Mouse (Mus musculus) R1 (cell line): ENCODE measurements around the gene Zdhhc23.

ENCODE experiments used
- DNase-seq: peaks from one replicate; pipeline ENCODE4 v3.0.0-alpha.2; 2018; ENCODE audit warnings: low read depth, low spot score

The Zdhhc23 gene

DNA sequence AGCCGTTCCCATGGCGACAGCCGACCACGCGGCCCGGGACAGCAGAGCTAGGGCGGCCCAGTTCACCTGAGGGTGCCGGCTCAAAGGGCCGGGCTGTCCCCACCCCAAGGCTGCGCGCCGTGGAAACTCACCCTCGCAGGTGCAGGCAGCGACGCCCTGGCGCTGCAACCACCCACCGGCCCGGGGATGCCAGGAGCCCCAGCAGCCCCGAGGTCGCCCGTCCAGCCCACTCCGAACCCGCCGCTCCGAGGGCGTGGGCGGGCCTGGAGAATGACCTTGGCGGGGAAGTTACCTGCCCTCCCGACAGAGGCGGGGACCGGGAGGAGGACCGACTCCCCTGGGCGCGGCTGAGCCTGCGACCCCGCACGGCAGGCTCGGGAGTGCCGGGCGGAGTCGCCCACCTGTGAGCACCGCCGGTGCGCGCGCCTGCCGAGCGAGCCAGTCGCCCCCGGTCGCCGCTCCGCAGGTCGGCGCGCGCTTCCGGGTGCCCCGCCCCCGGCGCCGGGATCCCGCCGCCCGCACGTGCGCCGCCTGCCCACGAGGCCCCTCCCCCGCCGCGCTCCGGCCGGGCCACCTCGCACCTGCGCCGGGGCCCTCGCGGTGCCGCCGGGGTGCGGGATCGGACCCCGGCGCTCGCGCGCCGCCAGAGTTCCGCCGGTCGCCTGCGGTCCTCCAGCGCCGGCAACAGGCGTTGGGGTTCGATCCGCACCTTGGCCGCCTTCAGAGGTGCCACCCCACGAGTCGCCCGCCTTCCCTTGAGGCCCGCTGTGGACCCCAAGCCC lies at the start of gene Zdhhc23:
TSS of gene Zdhhc23 (minus strand) at position 464 of the 782 bp plus-strand sequence.
- DNase-seq = no peak

DNA sequence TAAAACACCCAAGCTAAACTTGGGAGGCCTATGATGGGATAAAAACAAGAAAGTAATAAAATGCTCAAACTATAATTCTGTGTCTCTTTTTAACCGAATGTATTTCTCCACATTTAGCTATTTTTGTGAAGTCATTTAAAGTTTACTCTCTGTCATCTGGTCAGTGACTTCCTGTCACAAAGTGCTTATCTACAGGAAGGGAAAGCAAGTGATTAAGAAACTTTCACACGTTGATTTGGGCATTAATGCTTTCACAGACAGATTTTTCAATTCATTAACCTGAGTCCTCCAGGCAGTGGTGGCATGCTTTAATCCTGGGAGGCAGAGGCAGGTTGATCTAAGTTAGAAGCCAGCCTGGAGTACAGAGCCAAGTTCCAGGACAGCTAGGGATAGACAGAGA lies 49.7 kb upstream of the Zdhhc23 start:
- DNase-seq = no peak

DNA sequence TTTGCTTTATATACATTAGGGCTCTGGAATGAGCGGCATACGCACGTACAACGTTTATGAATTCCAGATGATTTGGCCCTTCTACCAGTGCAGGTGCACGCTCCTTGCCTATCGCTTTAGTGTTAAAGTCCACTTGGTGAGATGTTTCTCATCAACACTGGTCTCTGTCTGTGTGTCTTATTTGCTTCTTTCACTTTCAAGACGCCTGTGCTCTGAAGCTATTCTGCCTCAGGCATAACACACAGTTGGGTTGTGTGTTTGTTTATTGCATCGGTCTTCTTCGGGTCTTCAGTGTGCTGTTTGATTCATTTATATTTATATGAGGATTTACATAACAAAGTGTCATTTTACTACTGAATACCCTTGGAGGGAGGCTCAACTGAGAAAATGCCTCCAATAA lies 47.2 kb upstream of the Zdhhc23 start:
- DNase-seq = no peak

DNA sequence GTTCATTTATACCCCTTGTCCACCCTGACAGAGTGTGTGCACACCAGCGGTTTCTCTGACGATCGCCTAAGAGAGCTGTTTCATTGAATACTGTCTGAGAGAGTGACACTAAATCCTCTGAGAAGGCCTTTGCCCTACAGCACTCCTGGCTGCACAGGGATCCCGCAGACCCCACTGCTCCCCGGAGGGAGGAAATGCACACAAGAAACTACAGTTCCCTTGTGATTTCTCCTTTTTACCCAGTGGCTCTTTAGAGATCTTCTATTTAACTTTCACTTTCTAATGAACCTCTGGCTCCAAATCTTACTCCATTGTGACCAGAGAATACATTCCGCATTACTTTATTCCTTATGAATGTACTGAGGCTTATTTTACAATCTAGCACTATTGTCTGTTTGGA lies 46.6 kb upstream of the Zdhhc23 start:
- no peak for DNase-seq

DNA sequence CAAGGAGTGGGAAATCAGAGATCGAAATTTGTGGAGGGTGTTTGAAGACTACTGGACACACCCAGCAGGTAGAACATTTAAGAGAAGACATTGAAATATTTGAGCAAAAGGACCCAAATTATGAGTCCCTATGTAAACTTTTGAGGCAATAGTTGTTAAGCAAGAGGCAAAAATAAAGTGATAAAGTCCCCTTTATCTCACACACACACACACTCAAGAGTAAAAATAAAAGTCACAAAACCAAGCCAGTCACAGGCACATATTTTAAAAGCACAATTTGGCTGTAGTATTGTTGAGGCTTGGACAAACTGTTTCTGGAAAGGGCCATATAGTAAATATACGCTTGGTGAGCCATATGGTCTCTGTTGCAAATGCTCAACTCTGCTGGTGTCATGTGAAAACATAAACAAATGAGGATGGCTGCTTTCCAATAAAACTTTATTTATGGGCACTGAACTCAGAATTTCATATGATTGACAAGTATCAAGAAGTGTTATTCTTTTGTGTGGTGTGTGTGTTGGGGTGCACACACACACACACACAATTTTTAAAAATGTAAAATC lies 39.5 kb upstream of the Zdhhc23 start:
- DNase-seq = no peak

DNA sequence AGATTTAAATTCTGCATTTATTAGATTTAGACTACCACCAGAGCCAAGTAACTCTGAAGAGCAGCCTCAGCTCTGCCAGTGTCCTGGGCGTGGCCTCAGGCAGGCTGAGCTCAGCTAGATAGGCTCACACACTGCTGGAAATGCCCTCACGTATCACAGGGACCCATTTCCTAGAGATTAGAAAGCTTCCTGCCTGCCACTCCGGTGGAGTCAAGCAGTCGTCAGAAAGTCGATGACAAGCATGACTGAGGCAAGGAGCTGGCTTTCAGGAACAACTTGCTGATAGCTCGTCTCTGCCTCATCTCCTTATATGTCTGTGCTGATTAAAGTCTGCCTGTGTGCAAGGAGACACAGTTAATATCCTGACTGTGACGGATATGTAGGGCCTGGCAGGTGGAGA lies 38.8 kb upstream of the Zdhhc23 start:
- DNase-seq = no peak

DNA sequence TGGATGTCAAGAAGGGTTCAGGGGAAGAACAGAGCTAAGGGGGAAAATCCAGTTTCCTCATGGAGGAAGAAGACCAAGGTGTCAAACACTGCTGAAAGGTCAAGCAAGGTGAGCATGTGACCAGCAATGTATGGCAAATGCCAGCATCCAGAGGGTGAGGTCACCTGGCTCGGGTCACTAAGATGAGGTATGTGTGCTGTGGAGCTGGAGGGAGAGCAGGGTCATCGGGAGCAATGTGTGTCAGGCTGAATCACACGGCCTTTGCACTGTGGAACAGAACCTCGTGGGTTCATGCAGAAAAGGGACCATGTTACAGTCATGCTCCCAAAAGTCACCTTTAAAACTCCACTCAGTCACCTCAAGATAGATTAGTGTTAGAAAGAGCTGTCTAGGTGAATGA lies 38.1 kb upstream of the Zdhhc23 start:
- no peak for DNase-seq

DNA sequence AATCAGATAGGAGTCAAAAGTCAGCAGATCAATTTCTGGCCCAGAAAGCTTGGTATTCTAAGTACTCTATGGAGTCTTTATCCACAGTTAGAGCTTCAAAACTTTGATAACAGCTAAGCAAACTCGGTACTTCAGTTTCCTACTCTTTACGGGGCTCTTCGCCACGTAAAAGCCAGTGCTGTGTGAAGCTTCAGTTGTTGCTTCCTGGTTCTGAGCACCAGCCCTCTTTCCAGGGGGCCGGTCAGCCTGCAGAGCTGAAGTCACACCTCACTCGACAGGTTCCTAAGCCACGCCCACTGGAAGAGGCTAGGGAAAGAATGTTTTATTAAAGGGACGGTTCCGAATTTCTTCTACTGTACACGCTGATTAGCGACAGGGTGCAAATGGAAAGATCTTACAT lies 36.6 kb upstream of the Zdhhc23 start:
- peak; percentile 73 for DNase-seq

DNA sequence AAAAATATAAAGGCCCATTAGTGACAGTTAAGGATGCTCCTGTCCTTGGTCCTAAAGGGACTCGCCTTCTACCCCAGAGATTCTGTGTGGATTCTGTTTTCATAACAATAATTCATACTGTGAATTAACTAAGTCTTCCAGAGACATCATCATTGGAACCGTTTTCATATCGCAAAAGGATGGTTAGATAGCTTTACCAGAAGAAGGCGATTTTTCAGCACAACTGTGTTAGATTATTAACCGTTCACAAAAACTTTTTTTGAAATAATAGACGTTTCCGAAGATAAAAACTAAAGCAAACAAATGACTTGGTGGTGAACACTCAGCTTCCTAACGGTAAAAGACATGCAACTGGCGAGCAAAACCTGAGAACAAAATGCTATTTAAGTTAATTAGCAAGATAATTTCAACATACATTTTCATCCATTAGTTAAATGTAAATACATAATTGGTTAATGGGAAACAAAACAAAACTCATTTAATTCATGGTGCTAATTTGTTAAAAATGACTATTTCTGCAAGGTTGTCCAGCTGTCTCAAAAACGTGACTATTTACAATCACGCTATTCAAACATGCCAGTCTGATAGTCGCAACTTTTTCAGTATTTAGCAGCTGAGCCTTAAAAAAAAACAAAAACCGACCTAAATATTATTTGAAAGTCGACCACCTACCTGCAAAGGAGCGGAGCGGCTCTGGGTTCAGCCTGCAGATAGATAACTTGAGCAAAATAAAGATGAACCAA lies 36.0 kb upstream of the Zdhhc23 start:
- no peak for DNase-seq

DNA sequence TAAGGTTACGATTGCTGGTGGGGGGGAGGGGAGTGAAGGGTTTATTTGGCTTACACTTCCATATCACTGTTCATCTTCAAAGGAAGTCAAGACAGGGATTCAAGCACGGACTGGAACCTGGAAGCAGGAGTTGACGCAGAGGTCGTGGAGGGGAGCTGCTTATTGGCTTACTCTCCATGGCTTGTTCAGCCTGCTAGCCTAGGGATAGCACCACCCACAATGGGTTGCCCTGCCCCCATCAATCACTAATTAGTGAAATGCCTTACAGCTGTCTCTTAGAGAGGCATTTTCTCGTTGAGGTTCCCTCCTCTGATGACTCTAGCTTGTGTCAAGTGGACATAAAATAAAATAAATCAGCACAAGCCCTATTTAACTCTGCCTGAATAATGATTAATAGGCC lies 31.4 kb upstream of the Zdhhc23 start:
- DNase-seq = no peak

DNA sequence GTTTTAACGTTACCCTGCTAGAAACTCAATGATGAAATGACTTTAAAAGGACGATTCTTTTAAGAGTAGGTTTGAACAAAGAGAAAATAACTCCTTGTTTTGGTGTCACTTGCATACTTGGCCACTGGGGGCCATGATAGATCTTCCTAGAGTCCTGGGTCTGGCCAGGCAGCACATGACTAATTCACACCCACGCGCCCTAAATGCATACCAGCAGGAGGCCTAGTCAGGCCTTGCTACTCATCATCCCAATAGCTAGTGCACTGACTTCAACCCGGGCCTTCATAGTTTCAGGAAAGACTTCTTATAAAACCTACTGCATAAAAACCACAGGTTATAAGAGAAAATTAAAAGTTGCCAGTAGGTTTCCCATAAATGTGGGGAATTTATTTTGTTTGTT lies 22.5 kb upstream of the Zdhhc23 start:
- peak; percentile 63 for DNase-seq

DNA sequence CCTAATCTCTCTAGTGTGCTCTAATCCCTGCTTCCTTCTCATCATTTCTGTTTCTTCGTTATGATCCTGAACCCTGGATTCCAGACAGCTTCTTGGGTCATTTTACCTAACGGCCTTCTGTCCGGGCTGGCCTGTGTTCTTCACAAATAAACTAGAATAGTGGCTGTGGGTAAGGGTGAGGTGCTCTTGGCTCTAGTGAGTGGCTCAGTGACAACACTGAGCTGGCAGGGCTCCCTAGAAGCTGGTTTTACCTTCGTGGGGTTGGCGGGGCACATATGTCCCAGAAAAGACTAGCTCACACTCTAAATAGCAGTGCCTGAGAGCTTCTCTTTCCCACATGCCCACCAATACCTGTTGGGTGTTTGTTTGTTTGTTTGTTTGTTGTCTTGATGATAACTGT lies 19.9 kb upstream of the Zdhhc23 start:
- no peak for DNase-seq

DNA sequence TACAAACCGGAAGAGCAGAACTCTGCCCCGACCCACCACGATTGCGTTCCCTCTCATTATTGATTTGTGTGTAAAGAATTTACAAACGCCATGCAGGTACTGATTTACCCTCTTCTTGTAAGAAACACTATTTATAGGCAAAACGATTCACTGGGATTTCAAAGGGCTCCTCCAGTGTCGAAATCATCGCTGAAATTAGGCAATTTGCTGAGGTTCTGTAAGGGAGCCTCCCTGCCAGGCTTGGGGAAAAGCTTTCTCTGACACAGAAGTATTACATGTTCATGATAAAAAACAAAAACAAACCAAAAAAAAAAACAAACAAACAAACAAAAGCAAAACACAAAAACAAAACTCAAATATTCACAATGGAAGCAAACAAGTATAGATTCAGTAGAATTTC lies 19.5 kb upstream of the Zdhhc23 start:
- DNase-seq = no peak

DNA sequence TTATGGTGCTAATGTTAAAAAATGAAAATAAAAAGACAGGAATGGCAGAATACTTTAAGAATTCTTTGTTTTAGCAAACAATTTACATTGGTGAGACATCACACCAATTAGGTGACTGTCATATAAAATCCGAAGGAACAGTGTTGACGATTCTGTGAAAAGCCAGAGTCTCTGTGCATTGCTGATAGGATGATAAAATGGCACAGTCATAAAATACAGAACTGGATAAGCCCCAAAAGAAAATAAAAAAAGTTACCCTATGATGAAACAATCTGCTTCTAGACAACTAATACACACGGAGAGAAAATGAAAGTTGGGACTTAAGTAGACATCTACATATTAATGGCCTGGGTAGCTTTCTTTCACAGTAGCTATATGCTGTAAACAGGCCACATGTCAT lies 15.0 kb upstream of the Zdhhc23 start:
- DNase-seq = no peak

DNA sequence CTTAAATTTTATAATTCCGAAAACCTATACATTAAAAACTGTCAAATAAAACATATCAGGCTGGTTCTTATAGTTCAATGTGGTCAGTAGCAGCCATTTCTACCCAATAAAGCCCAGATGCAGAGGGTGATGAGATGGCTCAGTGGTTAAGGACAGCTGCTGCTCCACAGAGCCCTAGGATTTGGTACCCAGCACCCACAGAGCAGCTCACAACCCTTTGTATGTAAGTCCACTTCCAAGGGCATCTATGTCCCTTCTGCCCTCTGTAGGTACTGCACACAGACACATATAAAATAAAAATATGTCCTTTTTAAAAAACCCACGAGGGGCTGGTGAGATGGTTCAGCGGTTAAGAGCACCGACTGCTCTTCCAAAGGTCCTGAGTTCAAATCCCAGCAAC lies 6.7 kb upstream of the Zdhhc23 start:
- DNase-seq = no peak

DNA sequence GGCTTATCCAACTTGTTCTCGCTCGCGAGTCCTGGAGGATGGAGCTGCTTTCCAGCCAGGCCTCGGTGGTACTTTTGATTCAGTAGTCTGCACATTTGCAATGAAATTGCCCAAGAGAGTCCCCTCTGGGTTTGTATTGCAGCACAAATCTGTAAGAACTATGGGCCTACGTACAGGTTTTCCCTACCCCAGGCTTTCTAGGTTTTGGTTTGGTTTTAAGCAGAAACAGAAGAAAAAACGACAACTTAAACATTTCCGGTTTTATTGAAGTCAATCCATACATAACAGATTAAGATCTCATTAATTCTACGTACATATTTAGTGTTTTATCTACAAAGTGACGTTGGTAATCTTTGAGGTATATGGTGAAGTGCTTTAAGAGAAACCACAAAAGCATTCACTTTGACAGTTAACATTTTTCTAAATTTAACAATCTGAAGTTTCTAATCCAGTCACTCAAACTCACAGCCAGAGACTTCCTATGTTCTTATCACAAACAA lies 569 bp upstream of the Zdhhc23 start:
- DNase-seq = peak; percentile 54

DNA sequence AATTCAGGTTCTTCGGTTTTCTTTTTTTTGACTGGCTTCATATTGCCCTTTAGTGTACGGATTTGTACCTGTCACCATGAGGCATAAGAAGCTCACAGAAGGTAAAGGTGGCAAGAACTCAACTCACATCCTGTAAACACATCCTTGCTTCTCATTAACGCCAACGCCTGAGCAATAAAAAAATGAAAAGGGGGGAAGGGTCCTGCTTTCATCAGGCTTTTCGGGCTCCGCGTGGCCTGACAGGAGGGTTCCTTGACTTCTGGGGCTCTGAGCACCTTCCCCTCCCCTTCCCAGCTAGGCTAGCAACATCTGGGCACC lies 622 bp downstream of the Zdhhc23 start:
- DNase-seq = peak; percentile 79

DNA sequence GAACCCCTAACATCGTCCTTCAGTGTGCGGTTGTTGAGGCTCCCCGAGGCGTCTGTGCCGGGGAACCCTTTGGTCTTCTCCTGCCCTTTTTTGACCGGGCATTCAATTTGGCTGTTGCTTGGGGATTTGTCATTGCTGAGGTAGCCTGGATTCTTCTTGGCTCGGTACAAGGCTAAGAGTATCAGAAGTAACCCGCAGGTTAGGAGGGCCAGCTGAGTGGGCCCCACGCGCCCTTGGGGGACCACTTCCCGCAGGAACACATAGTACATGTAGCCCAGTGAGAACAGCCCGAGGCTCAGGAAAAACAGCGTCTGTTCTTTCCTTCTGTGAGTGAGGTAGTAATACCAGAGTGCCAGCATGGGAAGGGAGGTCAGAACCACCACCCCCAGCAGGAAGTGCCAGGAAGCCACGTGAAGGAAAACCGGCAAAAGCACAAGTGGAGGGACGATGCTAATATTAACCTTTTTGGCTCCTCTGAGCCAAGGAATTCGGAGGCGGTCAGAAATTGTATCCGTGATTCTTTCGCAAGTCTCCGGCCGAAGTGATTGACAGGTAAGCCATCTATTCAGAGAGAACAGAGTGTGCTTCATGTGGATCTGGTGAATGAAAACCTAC lies 5.9 kb downstream of the Zdhhc23 start:
- no peak for DNase-seq

DNA sequence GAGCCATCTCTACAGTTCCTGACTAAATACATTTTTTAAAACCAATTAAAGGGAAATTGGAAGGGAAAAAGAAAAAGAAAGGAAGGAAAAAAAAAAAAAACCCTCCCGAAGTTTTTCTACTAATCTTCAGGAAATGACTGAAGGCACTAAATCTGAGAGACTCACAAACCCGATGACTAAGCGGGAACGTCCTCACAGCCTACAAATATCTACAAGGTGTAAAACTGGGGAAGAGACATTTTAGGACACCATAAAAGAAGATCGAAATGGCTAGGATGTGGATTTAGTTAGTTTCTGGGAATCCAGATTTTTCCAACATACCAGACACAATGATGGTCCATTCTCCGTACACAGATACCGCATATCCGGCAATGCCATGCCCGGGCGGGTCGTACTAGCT lies 6.4 kb downstream of the Zdhhc23 start:
- no peak for DNase-seq

DNA sequence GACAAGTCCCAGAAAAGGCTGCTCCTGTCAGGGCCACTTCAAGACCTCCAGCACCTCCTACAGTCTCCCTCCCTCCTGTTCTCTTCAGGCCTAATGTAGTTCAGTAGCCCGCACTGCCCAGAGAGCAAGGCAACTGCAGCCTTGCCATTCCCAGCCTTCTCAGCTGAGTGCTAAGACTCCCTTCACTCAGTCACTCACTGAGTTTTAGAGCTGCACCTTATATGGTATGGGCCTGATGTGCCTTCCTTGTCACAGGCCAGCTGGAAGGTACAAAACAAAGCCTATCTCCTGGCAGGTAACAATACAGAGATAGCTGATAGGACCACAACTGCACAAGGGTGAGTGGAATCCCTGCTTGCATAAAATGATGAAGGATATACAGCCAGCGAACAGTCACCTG lies 7.2 kb downstream of the Zdhhc23 start:
- DNase-seq = no peak

DNA sequence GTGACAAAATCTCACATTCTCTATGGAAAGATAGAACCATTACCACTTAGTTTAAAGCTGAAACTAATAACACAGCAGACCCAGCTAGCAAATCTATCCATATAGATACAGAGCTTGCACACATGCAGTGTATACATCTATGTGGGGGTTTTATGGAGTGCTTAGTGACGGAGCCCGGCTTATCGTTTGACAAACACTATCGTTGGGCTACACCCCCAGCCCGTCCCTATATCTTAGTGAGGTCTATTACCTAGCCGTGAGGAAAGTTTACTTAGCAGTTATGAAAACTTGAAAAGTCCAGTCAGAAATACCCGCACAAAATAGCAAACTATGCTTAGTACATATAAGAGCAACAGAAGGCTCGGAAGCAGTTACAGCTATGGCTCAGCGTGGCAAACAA lies 7.8 kb downstream of the Zdhhc23 start:
- no peak for DNase-seq

DNA sequence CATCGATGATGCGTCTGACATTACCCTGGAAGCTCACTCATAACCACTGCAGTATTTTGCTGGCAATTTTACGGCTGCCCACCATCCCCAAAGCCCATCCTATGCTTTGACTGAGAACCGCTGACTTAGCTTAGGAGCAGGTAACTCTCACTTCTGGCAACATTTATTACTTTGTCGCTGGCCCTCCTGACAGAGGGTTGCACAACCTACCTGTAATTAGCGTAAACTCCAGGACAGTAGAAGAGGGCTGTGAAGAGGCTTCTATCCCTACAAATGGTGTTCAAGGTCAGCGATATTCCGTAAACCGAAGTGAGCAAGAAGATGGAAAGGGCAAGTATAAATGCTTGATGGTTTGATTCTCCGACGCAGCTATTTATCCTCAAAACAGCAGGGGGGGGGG lies 8.4 kb downstream of the Zdhhc23 start:
- no peak for DNase-seq

DNA sequence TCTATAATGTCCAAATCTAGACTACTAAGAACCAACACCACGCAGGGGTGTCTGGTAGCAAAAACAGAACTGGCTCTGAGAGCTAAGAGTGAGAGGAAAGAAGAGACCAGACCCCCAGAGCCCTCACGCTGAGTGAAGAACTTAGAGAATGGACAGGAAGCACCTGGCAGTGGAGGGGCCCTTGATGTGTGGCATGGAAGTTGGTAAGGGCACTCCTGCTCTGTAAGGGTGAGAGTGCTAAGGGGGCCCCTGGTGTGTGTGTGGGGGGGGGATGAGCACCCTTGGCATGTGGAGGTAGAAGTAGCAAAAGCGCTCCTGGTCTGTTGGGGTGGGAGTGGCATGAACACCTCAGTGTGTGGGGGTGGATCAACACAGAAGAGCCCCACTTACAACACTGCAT lies 9.2 kb downstream of the Zdhhc23 start:
- no peak for DNase-seq
